Mouse (Mus musculus) forelimb bud, embryonic 11.5 days (tissue): ENCODE data around the gene Nnmt.

Experiments used
- DNase-seq: peaks from one replicate; pipeline ENCODE4 v3.0.0-alpha.2; 2012; ENCODE audit warnings: low read depth, low spot score

The Nnmt gene

GRCm38 (mm10) chr9:48604939-48605598, at the start of gene Nnmt:
Gene Nnmt (minus strand): TSS chr9:48605153.
- DNase-seq, result no peak

GRCm38 (mm10) chr9:48654730-48655129, 49.8 kb upstream of the Nnmt start:
- no peak for DNase-seq

GRCm38 (mm10) chr9:48653399-48654070, 48.6 kb upstream of the Nnmt start:
- no peak for DNase-seq

GRCm38 (mm10) chr9:48652026-48652425, 47.1 kb upstream of the Nnmt start:
- no peak for DNase-seq

- DNase-seq, result no peak
Measured at GRCm38 (mm10) chr9:48650846-48651245, 45.9 kb upstream of the Nnmt start.

- DNase-seq, result no peak
Measured at GRCm38 (mm10) chr9:48649851-48650685, 45.1 kb upstream of the Nnmt start.

GRCm38 (mm10) chr9:48649098-48649766, 44.3 kb upstream of the Nnmt start:
- no peak for DNase-seq

GRCm38 (mm10) chr9:48648285-48649097, 43.5 kb upstream of the Nnmt start:
- DNase-seq, result no peak

GRCm38 (mm10) chr9:48647648-48648284, 42.8 kb upstream of the Nnmt start:
- no peak for DNase-seq

GRCm38 (mm10) chr9:48646781-48647647, 42.1 kb upstream of the Nnmt start:
- DNase-seq, result no peak

- peak; percentile 79 for DNase-seq
Measured at GRCm38 (mm10) chr9:48646251-48646650, 41.3 kb upstream of the Nnmt start.

- DNase-seq, result no peak
Measured at GRCm38 (mm10) chr9:48645648-48646126, 40.7 kb upstream of the Nnmt start.

- peak; percentile 59 for DNase-seq
Measured at GRCm38 (mm10) chr9:48644926-48645647, 40.1 kb upstream of the Nnmt start.

GRCm38 (mm10) chr9:48644376-48644775, 39.4 kb upstream of the Nnmt start:
- DNase-seq, result no peak

GRCm38 (mm10) chr9:48641636-48642035, 36.7 kb upstream of the Nnmt start:
- DNase-seq, result no peak

GRCm38 (mm10) chr9:48640881-48641280, 35.9 kb upstream of the Nnmt start:
- no peak for DNase-seq

- no peak for DNase-seq
Measured at GRCm38 (mm10) chr9:48638176-48638803, 33.3 kb upstream of the Nnmt start.

- no peak for DNase-seq
Measured at GRCm38 (mm10) chr9:48637161-48637560, 32.2 kb upstream of the Nnmt start.
